In the genomic region with DNA sequence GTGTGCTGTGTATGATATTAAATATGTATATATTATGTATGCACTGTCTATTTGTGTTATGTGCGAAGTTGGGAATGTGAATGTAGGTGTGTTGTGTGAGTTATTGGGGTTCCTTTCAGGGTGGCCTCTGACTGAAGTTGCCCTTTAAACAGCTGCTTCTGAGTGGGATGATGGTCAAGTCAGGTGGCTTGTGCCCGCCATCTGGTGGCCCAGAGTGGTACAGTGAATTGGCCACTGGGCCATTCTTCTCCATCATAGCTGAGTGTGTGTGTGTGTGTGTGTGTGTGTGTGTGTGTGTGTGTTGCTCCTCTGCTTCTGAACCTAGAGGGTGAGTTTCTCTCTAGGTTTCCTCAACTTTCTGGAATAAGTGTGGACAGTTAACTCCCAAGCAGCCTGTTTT, we compare ENCODE assay signal across 9 mouse cellular contexts.
DNase-seq lines count a peak whose midpoint lies in the region; ATAC-seq and TF ChIP-seq lines count a peak whose summit lies in the region.
"Had no signal": no experiment of that assay in that cellular context is flagged by ENCODE, and none has a peak within 500 bp of the region (broad histone marks: within the 10 kb centered on the region; RNA-seq: fewer than 3 reads in every experiment).

No protein-coding gene starts in this region.

- 16% methylated on average over 2 of the region's 2 CpGs for WGBS in kidney, embryonic 15.5 days
- WGBS in hindbrain, postnatal 0 days = 10% methylated on average over 2 of the region's 2 CpGs
- 19% methylated on average over 2 of the region's 2 CpGs for WGBS in midbrain, embryonic 11.5 days
- WGBS in small intestine, adult 2 months = 29% methylated on average over 2 of the region's 2 CpGs

- peak; percentile 99 for TF ChIP-seq CTCF in hindbrain, postnatal 0 days (IDR thresholded peaks at IDR 0.05; ENCODE audit: low read depth)
- TF ChIP-seq CTCF in small intestine, adult 2 months (IDR thresholded peaks at IDR 0.05; ENCODE audit: extremely low read depth, insufficient read length, insufficient replicate concordance, low read depth, low read length) = peak; percentile 38; the same call in 1 of the 2 replicates

- H3K27me3 ChIP-seq in kidney, embryonic 15.5 days = no peaks in the 10 kb centered on the region
- H3K27me3 ChIP-seq in hindbrain, postnatal 0 days (ENCODE audit: insufficient read depth, low read length) = no peaks in the 10 kb centered on the region
- no peaks in the 10 kb centered on the region for H3K27me3 ChIP-seq in midbrain, embryonic 11.5 days (ENCODE audit: control insufficient read depth, insufficient read depth, low read length)
- no peaks in the 10 kb centered on the region; the same call in 1 of the 2 replicates for H3K27me3 ChIP-seq in small intestine, adult 2 months (ENCODE audit: control insufficient read depth, insufficient read depth, low read length)
- H3K27me3 ChIP-seq: megakaryocyte, embryonic 14.5 days had no signal

- no peaks in the 10 kb centered on the region for H3K36me3 ChIP-seq in kidney, embryonic 15.5 days
- no peaks in the 10 kb centered on the region for H3K36me3 ChIP-seq in hindbrain, postnatal 0 days (ENCODE audit: insufficient read depth, low read length)
- H3K36me3 ChIP-seq in midbrain, embryonic 11.5 days (ENCODE audit: control insufficient read depth, insufficient read depth, low read length) = no peaks in the 10 kb centered on the region
- H3K36me3 ChIP-seq in small intestine, adult 2 months (ENCODE audit: control insufficient read depth, insufficient read depth, low read length) = no peaks in the 10 kb centered on the region

- no peak overlapping the region for H3K4me2 ChIP-seq in kidney, embryonic 15.5 days
- no peak overlapping the region for H3K4me2 ChIP-seq in hindbrain, postnatal 0 days (ENCODE audit: low read depth, low read length)
- H3K4me2 ChIP-seq in midbrain, embryonic 11.5 days = no peak overlapping the region

- H3K9ac ChIP-seq in kidney, embryonic 15.5 days = no peak overlapping the region
- no peak overlapping the region for H3K9ac ChIP-seq in hindbrain, postnatal 0 days (replicated peaks; ENCODE audit: low read length)
- no peak overlapping the region for H3K9ac ChIP-seq in midbrain, embryonic 11.5 days (ENCODE audit: low read length)

- H3K27ac ChIP-seq in kidney, embryonic 15.5 days = no peak overlapping the region
- no peak overlapping the region for H3K27ac ChIP-seq in hindbrain, postnatal 0 days
- H3K27ac ChIP-seq in midbrain, embryonic 11.5 days (ENCODE audit: low read depth, low read length) = no peak overlapping the region
- no peak overlapping the region for H3K27ac ChIP-seq in small intestine, adult 2 months (ENCODE audit: insufficient read depth, low read depth, low read length)

- intact Hi-C loops in left cerebral cortex, postnatal 14 days (cut with DNase I) = loop anchor here (1.0 kb wide), 1 partner anchor 111 kb away; no protein-coding TSS in a partner anchor

- no peak for ATAC-seq in kidney, embryonic 15.5 days (replicated peaks; ENCODE audit: low FRiP score)
- ATAC-seq in hindbrain, postnatal 0 days = peak; percentile 78
- ATAC-seq in midbrain, embryonic 11.5 days (ENCODE audit: low FRiP score) = peak; percentile 64

- H3K9me3 ChIP-seq in kidney, embryonic 15.5 days (replicated peaks) = no peaks in the 10 kb centered on the region
- no peaks in the 10 kb centered on the region for H3K9me3 ChIP-seq in hindbrain, postnatal 0 days (ENCODE audit: low read length)
- no peaks in the 10 kb centered on the region for H3K9me3 ChIP-seq in midbrain, embryonic 11.5 days (ENCODE audit: control insufficient read depth, low read length)
- H3K9me3 ChIP-seq: megakaryocyte, embryonic 14.5 days had no signal

- no peak for TF ChIP-seq POLR2A in small intestine, adult 2 months (IDR thresholded peaks at IDR 0.05; ENCODE audit: low read depth, low read length)

- DNase-seq in kidney, adult 11 months = peak; percentile 46
- DNase-seq in cerebellum, postnatal 10 days = peak; percentile 80 to 83
- DNase-seq in frontal cortex, postnatal 36 days (ENCODE audit: low spot score in 2 of 2) = peak; percentile 58 to 76
- DNase-seq in hindbrain, postnatal 0 days (ENCODE audit: low spot score) = peak; percentile 83
- DNase-seq in left cerebral cortex, postnatal 14 days (ENCODE audit: low spot score in 2 of 2) = peak; percentile 76 to 89
- peak; percentile 97 for DNase-seq in midbrain, embryonic 11.5 days (ENCODE audit: low spot score, missing footprints)

- no peak overlapping the region for H3K4me3 ChIP-seq in kidney, embryonic 15.5 days (replicated peaks)
- H3K4me3 ChIP-seq in hindbrain, postnatal 0 days (ENCODE audit: low read length) = no peak overlapping the region
- H3K4me3 ChIP-seq in midbrain, embryonic 11.5 days (ENCODE audit: low read depth, low read length) = no peak overlapping the region
- no peak overlapping the region for H3K4me3 ChIP-seq in small intestine, adult 2 months (ENCODE audit: low read depth, low read length)
- H3K4me3 ChIP-seq: megakaryocyte, embryonic 14.5 days had no signal

- H3K4me1 ChIP-seq in kidney, embryonic 15.5 days = peaks cover 39% of the 10 kb centered on the region
- H3K4me1 ChIP-seq in hindbrain, postnatal 0 days (ENCODE audit: insufficient read depth, low read length) = no peaks in the 10 kb centered on the region; the same call in 1 of the 2 replicates
- H3K4me1 ChIP-seq in midbrain, embryonic 11.5 days (ENCODE audit: control insufficient read depth, insufficient read depth, low read length) = peaks cover 4% of the 10 kb centered on the region
- no peaks in the 10 kb centered on the region; the same call in 1 of the 2 replicates for H3K4me1 ChIP-seq in small intestine, adult 2 months (ENCODE audit: control insufficient read depth, insufficient read depth, insufficient read length, low read length)

Comparison
In these comparisons a context has a peak if more than half of its experiments do, and no peak if none do; other contexts are left out.
1. DNase-seq: peak in every context shown above with its lines; median percentile 97 in midbrain, embryonic 11.5 days; 83 in hindbrain, postnatal 0 days; 82 in left cerebral cortex, postnatal 14 days; 82 in cerebellum, postnatal 10 days; 67 in frontal cortex, postnatal 36 days; 46 in kidney, adult 11 months.